Mouse (Mus musculus) liver, embryonic 14.5 days (tissue): ENCODE data around the gene Tmem183a. TPM values are rescaled to one million over a fixed set of nuclear protein-coding genes. Genes with fewer than 3 reads are reported as not detected.

Source experiments
- ATAC-seq: fragments of 200-750 bp; cut with Nextera tagmentation; 2 replicates; pipeline ENCODE4 v1.8.0; 2017; ENCODE audit warnings: moderate number of reproducible peaks, mild to moderate bottlenecking, moderate library complexity; ENCODE audit not compliant: insufficient read depth
- DNase-seq, 3 experiments: peaks; one replicate each; pipeline ENCODE4 v3.0.0-alpha.2; 2012 to 2013; ENCODE audit warnings: low read depth in 3 of 3, low spot score in 3 of 3
- H3K27ac ChIP-seq: fragments of 300-500 bp; sonication (generic); 2 replicates; pipeline ENCODE4 v1.5.1; 2014; ENCODE audit warnings: moderate library complexity, mild to moderate bottlenecking, control low read depth, inconsistent platforms
- H3K27me3 ChIP-seq: fragments of 300-500 bp; sonication (generic); 2 replicates; pipeline ENCODE4 v1.6.1; 2014; ENCODE audit warnings: mild to moderate bottlenecking, low read length, moderate library complexity; ENCODE audit not compliant: control insufficient read depth, insufficient read depth
- H3K36me3 ChIP-seq: fragments of 300-500 bp; sonication (generic); replicated peaks from 2 replicates; pipeline ENCODE4 v1.6.1; 2014; ENCODE audit warnings: low read depth; ENCODE audit not compliant: control insufficient read depth, insufficient read depth
- H3K4me1 ChIP-seq, 2 experiments: fragments of 200-500 bp in 1 of 2; fragments of 300-500 bp in 1 of 2; sonication (generic) in 1 of 2; replicated peaks; 2 replicates each; pipeline ENCODE4 v1.6.1; 2012 to 2014; ENCODE audit warnings: antibody characterized with exemption in 1 of 2, inconsistent platforms in 1 of 2, low read length in 1 of 2; ENCODE audit not compliant: control insufficient read depth in 2 of 2, insufficient read depth in 2 of 2
- H3K4me2 ChIP-seq: fragments of 300-500 bp; sonication (generic); 2 replicates; pipeline ENCODE4 v1.6.1; 2014; ENCODE audit warnings: low read depth, mild to moderate bottlenecking, control low read depth, moderate library complexity
- H3K4me3 ChIP-seq, 2 experiments: fragments of 200-500 bp in 1 of 2; fragments of 300-500 bp in 1 of 2; sonication (generic) in 1 of 2; 2 replicates each; pipeline ENCODE4 v1.5.1; 2012 to 2014; ENCODE audit warnings: low read depth in 2 of 2, low read length in 2 of 2, mild to moderate bottlenecking in 2 of 2, control low read depth in 1 of 2, inconsistent platforms in 1 of 2, moderate library complexity in 1 of 2; ENCODE audit not compliant: insufficient read depth in 1 of 2
- H3K9ac ChIP-seq: fragments of 300-500 bp; sonication (generic); replicated peaks from 2 replicates; pipeline ENCODE4 v1.6.1; 2014; ENCODE audit warnings: mild to moderate bottlenecking, control low read depth, moderate library complexity
- H3K9me3 ChIP-seq: fragments of 300-500 bp; sonication (generic); 2 replicates; pipeline ENCODE4 v1.6.1; 2016; ENCODE audit warnings: low read length, mixed read lengths; ENCODE audit not compliant: control insufficient read depth
- CTCF ChIP-seq: IDR thresholded peaks from 2 replicates; pipeline ENCODE4 v1.5.1; 2016; ENCODE audit warnings: antibody characterized with exemption, low read depth, control low read depth
- EP300 ChIP-seq: IDR thresholded peaks from 2 replicates; pipeline ENCODE4 v1.6.1; 2016; ENCODE audit warnings: antibody characterized with exemption, low read depth
- WGBS: fragments of 180-500 bp; shearing (Covaris S2); extraction: QIAGEN DNeasy Blood & Tissue Kit; methylation state at CpG from one replicate; pipeline ENCODE4 v1.1.7; 2014; ENCODE audit not compliant: insufficient replicate concordance; 5-methylcytosine and 5-hydroxymethylcytosine counted together
- polyA plus RNA-seq, 2 experiments: library from polyadenylated mRNA; depleted of rRNA in 1 of 2; stranded (reverse) in 1 of 2; unstranded in 1 of 2; fragments of >200 nt; fragmentation: Nextera tagmentation in 1 of 2; extraction: Ambion mirVana in 1 of 2; gene quantifications; 2 replicates each; pipeline versions ENCODE4 v1.2.1 to v1.2.3; 2012 to 2014

Gene Tmem183a
- polyA plus RNA-seq, 2 experiments = 34.1 to 49.1 TPM

GRCm38 (mm10) chr1:134342278-134342664, 19.5 kb downstream of the Tmem183a start:
- Histone ChIP-seq H3K9me3 (no peaks in the 10 kb centered on the region), H3K4me2 (no peak overlapping the region), H3K27me3 (0 out of 2 replicates have a peak, but pooled peaks cover 4% of the 10 kb centered on the region), H3K36me3 (peaks cover 12% of the 10 kb centered on the region), H3K27ac (no peak overlapping the region), H3K4me3 (no peak overlapping the region), H3K9ac (no peak overlapping the region), H3K4me1 (peaks cover 4 to 5% of the 10 kb centered on the region in 2 experiments)
- TF ChIP-seq CTCF (no peak), EP300 (no peak)
- DNase-seq = no peak
- WGBS = 43% methylated on average over 2 of the region's 2 CpGs
- ATAC-seq = no peak

- Histone ChIP-seq H3K4me2 (no peak overlapping the region), H3K27ac (no peak overlapping the region), H3K9ac (no peak overlapping the region), H3K36me3 (peaks cover 9% of the 10 kb centered on the region), H3K9me3 (no peaks in the 10 kb centered on the region), H3K4me3 (no peak overlapping the region), H3K27me3 (0 out of 2 replicates have a peak, but pooled peaks cover 4% of the 10 kb centered on the region), H3K4me1 (peaks cover 4 to 5% of the 10 kb centered on the region in 2 experiments)
- TF ChIP-seq CTCF = no peak
- TF ChIP-seq EP300 = no peak
- WGBS = 54% methylated on average over 5 of the region's 5 CpGs
- ATAC-seq (no peak), DNase-seq (no peak)
These were observed 20.0 kb downstream of the Tmem183a start for GRCm38 (mm10) chr1:134341641-134342277.

- DNase-seq (no peak), ATAC-seq (no peak)
- Histone ChIP-seq H3K27me3 (0 out of 2 replicates have a peak, but pooled peaks cover 4% of the 10 kb centered on the region), H3K9ac (no peak overlapping the region), H3K4me2 (no peak overlapping the region), H3K27ac (no peak overlapping the region), H3K36me3 (no peaks in the 10 kb centered on the region), H3K9me3 (no peaks in the 10 kb centered on the region), H3K4me1 (peaks cover 4 to 6% of the 10 kb centered on the region in 2 experiments), H3K4me3 (no peak overlapping the region)
- 84% methylated on average over 18 of the region's 18 CpGs for WGBS
- TF ChIP-seq CTCF (peak; percentile 58), EP300 (no peak)
These were observed 21.8 kb downstream of the Tmem183a start for GRCm38 (mm10) chr1:134339757-134340619.

GRCm38 (mm10) chr1:134339162-134339561, 22.6 kb downstream of the Tmem183a start:
- Histone ChIP-seq H3K9me3 (no peaks in the 10 kb centered on the region), H3K36me3 (no peaks in the 10 kb centered on the region), H3K4me2 (no peak overlapping the region), H3K4me3 (no peak overlapping the region), H3K9ac (no peak overlapping the region), H3K27me3 (0 out of 2 replicates have a peak, but pooled peaks cover 4% of the 10 kb centered on the region), H3K4me1 (peaks cover 0 to 7% of the 10 kb centered on the region in 2 experiments; a peak in 2 of 4 replicates), H3K27ac (no peak overlapping the region)
- ATAC-seq = no peak
- TF ChIP-seq CTCF (no peak), EP300 (no peak)
- no peak for DNase-seq
- WGBS = 77% methylated on average over 7 of the region's 7 CpGs
